In the genomic region with DNA sequence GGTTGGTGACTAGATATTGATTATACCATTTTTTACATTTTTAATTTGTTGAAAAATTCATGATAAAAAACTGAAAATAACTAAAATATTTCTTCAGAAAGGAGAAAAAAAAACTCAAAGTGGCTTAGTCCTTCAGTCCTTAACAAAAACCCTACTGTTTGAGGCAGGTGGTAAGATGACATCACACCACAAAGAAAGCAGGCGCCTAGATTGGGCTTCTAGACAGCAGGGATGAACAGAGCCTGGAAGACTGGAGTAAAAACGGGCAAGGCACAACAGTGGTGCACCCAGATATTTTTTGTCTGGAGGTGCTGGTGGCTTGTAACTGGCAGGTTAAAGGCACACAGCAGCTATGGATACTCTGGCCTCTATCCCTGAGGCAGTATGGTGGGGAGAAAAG, we compare ENCODE assay signal across 14 mouse cellular contexts.
"Had no signal": no experiment of that assay in that cellular context is flagged by ENCODE, and none has a peak within 500 bp of the region (broad histone marks: within the 10 kb centered on the region; RNA-seq: fewer than 3 reads in every experiment).

No protein-coding gene starts in this region.

- H3K4me3 ChIP-seq: limb, embryonic 12.5 days; liver, embryonic 13.5 days; lung, embryonic 15.5 days; megakaryocyte, embryonic 14.5 days had no signal

- H3K27me3 ChIP-seq: limb, embryonic 12.5 days; liver, embryonic 13.5 days; lung, embryonic 15.5 days; megakaryocyte, embryonic 14.5 days had no signal

- H3K9ac ChIP-seq: limb, embryonic 12.5 days; liver, embryonic 13.5 days; liver, postnatal 0 days; lung, embryonic 15.5 days had no signal

- H3K36me3 ChIP-seq: limb, embryonic 12.5 days; liver, embryonic 13.5 days; lung, embryonic 15.5 days had no signal

- ATAC-seq: liver, postnatal 0 days had no signal

- H3K4me2 ChIP-seq: limb, embryonic 12.5 days; liver, embryonic 13.5 days; lung, embryonic 15.5 days; midbrain, embryonic 11.5 days had no signal

- H3K4me1 ChIP-seq: limb, embryonic 12.5 days; liver, embryonic 13.5 days; lung, embryonic 15.5 days; megakaryocyte, embryonic 14.5 days had no signal

- H3K9me3 ChIP-seq: limb, embryonic 12.5 days; liver, embryonic 13.5 days; lung, embryonic 15.5 days; megakaryocyte, embryonic 14.5 days had no signal

- DNase-seq: kidney, adult 18-20 months; kidney, postnatal 10 days; kidney, postnatal 4 days; liver; liver, embryonic 13.5 days; liver, postnatal 0 days; lung, postnatal 14 days; right cerebral cortex, postnatal 14 days; thymus, postnatal 14 days had no signal

- H3K27ac ChIP-seq: limb, embryonic 12.5 days; liver, embryonic 13.5 days; lung, embryonic 15.5 days; macrophage had no signal
